Mouse (Mus musculus): ENCODE data around the gene Spg11.

DNA sequence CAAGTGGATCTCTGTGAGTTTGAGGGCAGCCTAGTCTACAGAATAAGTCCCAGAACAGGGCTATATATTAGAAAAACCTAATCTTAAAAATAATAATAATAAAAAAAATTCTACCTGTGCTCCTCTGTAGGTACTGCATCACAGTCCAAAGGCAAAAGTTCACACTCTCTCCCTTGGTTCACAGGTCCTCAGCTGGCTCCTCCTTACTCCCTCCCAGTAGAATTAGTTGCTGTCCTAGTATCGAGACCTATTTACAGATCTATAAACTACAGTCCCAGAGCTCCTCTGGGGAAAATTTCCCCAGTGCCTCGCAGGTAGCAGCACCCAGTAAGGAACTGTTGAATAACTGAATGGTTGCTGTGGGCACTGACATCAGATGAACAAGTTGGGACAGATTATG, 22.6 kb upstream of the Spg11 start:
- TF ChIP-seq CTCF (IDR thresholded peaks at IDR 0.05; ENCODE audit: low read depth, low read length) (no peak), TAL1 (conservative IDR thresholded peaks at IDR 0.05; ENCODE audit: low read depth, low read length) (no peak)
